Mouse (Mus musculus) hindbrain, embryonic 16.5 days (tissue): ENCODE data around the gene Adsl. TPM values are rescaled to one million over a fixed set of nuclear protein-coding genes. Genes with fewer than 3 reads are reported as not detected.
A peak's percentile ranks its signal among the peaks of the same experiment; 100 is the strongest.

Source experiments
- ATAC-seq: fragments of 200-750 bp; cut with Nextera tagmentation; 2 replicates; pipeline ENCODE4 v1.8.0; 2017; ENCODE audit warnings: moderate TSS enrichment, moderate library complexity
- H3K27ac ChIP-seq: fragments of 300-500 bp; sonication (generic); 2 replicates; pipeline ENCODE4 v1.5.1; 2014; ENCODE audit warnings: low read depth, mild to moderate bottlenecking, control low read depth, low read length, moderate library complexity
- H3K27me3 ChIP-seq: fragments of 300-500 bp; sonication (generic); replicated peaks from 2 replicates; pipeline ENCODE4 v1.6.1; 2014; ENCODE audit warnings: low read length; ENCODE audit not compliant: control insufficient read depth, insufficient read depth
- H3K36me3 ChIP-seq: fragments of 300-500 bp; sonication (generic); 2 replicates; pipeline ENCODE4 v1.6.1; 2014; ENCODE audit warnings: mild to moderate bottlenecking, low read length, moderate library complexity, mixed read lengths; ENCODE audit not compliant: control insufficient read depth, insufficient read depth
- H3K4me1 ChIP-seq: fragments of 300-500 bp; sonication (generic); 2 replicates; pipeline ENCODE4 v1.6.1; 2014; ENCODE audit warnings: low read depth, low read length; ENCODE audit not compliant: control insufficient read depth, insufficient read depth
- H3K4me2 ChIP-seq: fragments of 300-500 bp; sonication (generic); 2 replicates; pipeline ENCODE4 v1.6.1; 2014; ENCODE audit warnings: mild to moderate bottlenecking, low read length, control low read depth, moderate library complexity
- H3K4me3 ChIP-seq: fragments of 300-500 bp; sonication (generic); 2 replicates; pipeline ENCODE4 v1.5.1; 2014; ENCODE audit warnings: mild to moderate bottlenecking, low read length, control low read depth, moderate library complexity
- H3K9ac ChIP-seq: fragments of 300-500 bp; sonication (generic); 2 replicates; pipeline ENCODE4 v1.6.1; 2014; ENCODE audit warnings: low read depth, mild to moderate bottlenecking, control low read depth, low read length, moderate library complexity
- H3K9me3 ChIP-seq: fragments of 300-500 bp; sonication (generic); 2 replicates; pipeline ENCODE4 v1.6.1; 2014; ENCODE audit warnings: mild to moderate bottlenecking, low read length, moderate library complexity; ENCODE audit not compliant: control insufficient read depth
- WGBS: fragments of 180-500 bp; shearing (Covaris S2); extraction: QIAGEN DNeasy Blood & Tissue Kit; methylation state at CpG from one replicate; pipeline ENCODE4 v1.1.7; 2014; 5-methylcytosine and 5-hydroxymethylcytosine counted together
- microRNA-seq: library from miRNA; unstranded; fragments of <30 nt; microRNA quantifications from one replicate; pipeline ENCODE4, GENCODE M21; 2017
- polyA plus RNA-seq: library from polyadenylated mRNA; unstranded; fragments of >200 nt; fragmentation: Nextera tagmentation; extraction: Ambion mirVana; gene quantifications from 2 replicates; pipeline ENCODE4 v1.2.1, GENCODE M21; 2015

Gene Adsl
- polyA plus RNA-seq, 1 experiment from 2014 or later: 116 TPM

DNA sequence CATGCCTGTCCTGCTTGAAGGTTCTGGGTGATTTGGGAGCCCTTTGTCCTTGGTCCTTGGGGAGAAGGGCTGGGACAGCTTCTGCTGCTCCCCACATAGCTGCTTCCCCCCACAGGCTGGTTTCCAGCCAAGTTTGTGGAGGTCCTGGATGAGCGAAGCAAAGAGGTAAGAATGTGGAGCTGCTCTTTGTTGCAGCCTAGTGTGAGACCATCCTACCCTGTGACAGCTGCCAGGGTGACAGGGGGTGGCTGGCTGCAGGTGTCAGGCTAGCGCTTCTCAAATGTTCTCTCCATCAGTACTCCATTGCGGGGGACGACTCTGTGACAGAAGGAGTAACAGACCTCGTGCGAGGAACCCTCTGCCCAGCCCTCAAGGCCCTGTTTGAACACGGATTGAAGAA, 61.8 kb downstream of the Adsl start:
- Histone ChIP-seq H3K36me3 (peaks cover 42% of the 10 kb centered on the region), H3K9me3 (no peaks in the 10 kb centered on the region), H3K4me3 (no peak overlapping the region), H3K27ac (no peak overlapping the region), H3K27me3 (no peaks in the 10 kb centered on the region), H3K9ac (no peak overlapping the region), H3K4me1 (no peaks in the 10 kb centered on the region), H3K4me2 (no peak overlapping the region)
- WGBS: 69% methylated on average over 7 of the region's 7 CpGs
- no peak for ATAC-seq

DNA sequence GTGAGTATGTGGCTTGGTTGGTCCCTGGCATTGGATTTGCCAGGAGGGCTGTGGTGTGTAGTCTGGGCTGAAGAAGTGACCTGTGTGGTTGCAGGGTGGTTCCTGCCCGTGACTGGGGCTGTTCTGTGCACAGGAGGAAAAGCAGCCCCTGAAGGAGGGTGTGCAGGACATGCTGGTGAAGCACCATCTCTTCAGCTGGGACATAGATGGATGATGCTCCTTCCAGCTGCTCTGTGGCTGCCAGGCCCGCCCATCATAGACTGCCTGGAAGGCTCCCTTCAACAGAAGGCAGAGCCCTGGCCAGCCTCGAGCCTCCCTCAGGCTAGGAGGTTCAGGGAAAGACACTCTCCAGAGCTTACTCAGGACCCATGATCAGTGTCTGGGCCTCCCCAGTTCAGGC, 63.2 kb downstream of the Adsl start:
- no peak overlapping the region for H3K4me2 ChIP-seq
- H3K36me3 ChIP-seq: peaks cover 44% of the 10 kb centered on the region
- 83% methylated on average over 3 of the region's 3 CpGs for WGBS
- H3K4me3 ChIP-seq: no peak overlapping the region
- H3K9me3 ChIP-seq: no peaks in the 10 kb centered on the region
- H3K9ac ChIP-seq: no peak overlapping the region
- H3K27me3 ChIP-seq: no peaks in the 10 kb centered on the region
- no peak for ATAC-seq
- no peaks in the 10 kb centered on the region for H3K4me1 ChIP-seq
- no peak overlapping the region for H3K27ac ChIP-seq

- H3K27me3 ChIP-seq: no peaks in the 10 kb centered on the region
- H3K27ac ChIP-seq: no peak overlapping the region
- no peak for ATAC-seq
- H3K4me1 ChIP-seq: no peaks in the 10 kb centered on the region
- H3K9ac ChIP-seq: no peak overlapping the region
- 92% methylated on average over 4 of the region's 4 CpGs for WGBS
- H3K36me3 ChIP-seq: peaks cover 46% of the 10 kb centered on the region
- no peak overlapping the region for H3K4me2 ChIP-seq
- no peak overlapping the region for H3K4me3 ChIP-seq
- H3K9me3 ChIP-seq: no peaks in the 10 kb centered on the region
Measured at GRCm38 (mm10) chr15:81012359-81012758, 64.1 kb downstream of the Adsl start.

DNA sequence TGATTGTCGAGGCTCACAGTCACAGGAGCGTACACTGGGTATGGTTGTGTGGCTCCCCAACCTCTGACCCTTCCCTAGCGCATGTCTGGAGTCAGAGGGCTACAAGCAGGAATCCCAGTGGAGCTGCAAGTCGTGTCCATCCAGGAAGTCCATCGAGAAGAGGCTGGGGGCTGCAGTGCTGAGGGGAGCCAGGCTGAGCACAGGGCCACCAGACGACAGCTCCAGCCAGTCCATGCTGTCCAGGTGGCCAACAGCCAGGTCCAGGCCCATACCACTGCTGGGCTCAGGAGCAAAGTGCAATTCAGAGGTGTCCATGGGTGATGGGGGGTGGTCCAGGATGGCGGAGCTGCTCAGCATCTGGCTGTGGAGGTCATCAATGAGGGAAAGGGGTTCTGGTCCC, 64.9 kb downstream of the Adsl start:
- no peak overlapping the region for H3K27ac ChIP-seq
- WGBS: 94% methylated on average over 7 of the region's 7 CpGs
- no peaks in the 10 kb centered on the region for H3K9me3 ChIP-seq
- no peak overlapping the region for H3K4me3 ChIP-seq
- H3K4me2 ChIP-seq: no peak overlapping the region
- no peak overlapping the region for H3K9ac ChIP-seq
- H3K36me3 ChIP-seq: peaks cover 49% of the 10 kb centered on the region
- no peaks in the 10 kb centered on the region for H3K4me1 ChIP-seq
- H3K27me3 ChIP-seq: no peaks in the 10 kb centered on the region
- no peak for ATAC-seq

DNA sequence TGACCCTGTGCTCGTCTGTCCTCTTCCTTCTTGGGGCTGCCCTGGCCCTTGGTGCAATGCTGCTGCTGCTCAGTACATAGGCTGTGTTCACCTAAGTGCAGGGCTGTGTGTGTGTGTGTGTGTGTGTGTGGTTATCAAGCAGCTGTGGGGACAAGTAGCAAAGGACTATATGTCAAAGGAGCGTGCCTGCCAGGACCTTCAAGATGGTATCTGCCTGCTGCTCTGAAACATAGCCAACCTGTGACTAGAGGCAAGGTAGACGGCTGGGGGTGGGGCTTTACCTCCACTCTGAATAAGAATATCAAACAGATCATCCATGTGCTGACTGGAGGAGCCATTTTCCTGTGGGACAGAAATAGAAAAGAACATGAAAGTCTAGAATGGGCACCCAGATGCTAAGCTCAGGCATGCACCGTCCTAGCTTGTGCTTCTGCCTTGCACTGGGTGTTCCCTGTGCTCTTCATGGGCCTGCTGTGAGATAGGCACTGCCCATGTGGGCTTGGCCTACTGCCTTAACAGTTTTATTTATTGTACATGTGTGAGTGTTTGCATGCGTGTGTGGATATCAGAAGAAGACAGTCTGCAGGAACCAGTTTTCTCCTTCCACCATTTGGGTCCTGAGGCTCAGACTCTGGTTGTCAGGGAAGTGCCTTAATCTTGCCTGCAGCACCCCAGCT, 66.9 kb downstream of the Adsl start:
- Histone ChIP-seq H3K36me3 (peaks cover 43% of the 10 kb centered on the region), H3K27me3 (no peaks in the 10 kb centered on the region)
- 93% methylated on average over 5 of the region's 5 CpGs for WGBS

GRCm38 (mm10) chr15:81016488-81016887, 68.2 kb downstream of the Adsl start:
- Histone ChIP-seq H3K4me1 (no peaks in the 10 kb centered on the region), H3K4me2 (no peak overlapping the region), H3K36me3 (peaks cover 43% of the 10 kb centered on the region), H3K9me3 (no peaks in the 10 kb centered on the region), H3K27ac (no peak overlapping the region), H3K27me3 (no peaks in the 10 kb centered on the region), H3K4me3 (no peak overlapping the region), H3K9ac (no peak overlapping the region)
- 93% methylated on average over 10 of the region's 10 CpGs for WGBS
- no peak for ATAC-seq

More for the DNA sequence above, 66.9 kb downstream of the Adsl start:
- Histone ChIP-seq H3K9me3 (no peaks in the 10 kb centered on the region), H3K9ac (no peak overlapping the region), H3K27ac (no peak overlapping the region), H3K4me2 (no peak overlapping the region), H3K4me1 (no peaks in the 10 kb centered on the region), H3K4me3 (no peak overlapping the region)
- no peak for ATAC-seq

DNA sequence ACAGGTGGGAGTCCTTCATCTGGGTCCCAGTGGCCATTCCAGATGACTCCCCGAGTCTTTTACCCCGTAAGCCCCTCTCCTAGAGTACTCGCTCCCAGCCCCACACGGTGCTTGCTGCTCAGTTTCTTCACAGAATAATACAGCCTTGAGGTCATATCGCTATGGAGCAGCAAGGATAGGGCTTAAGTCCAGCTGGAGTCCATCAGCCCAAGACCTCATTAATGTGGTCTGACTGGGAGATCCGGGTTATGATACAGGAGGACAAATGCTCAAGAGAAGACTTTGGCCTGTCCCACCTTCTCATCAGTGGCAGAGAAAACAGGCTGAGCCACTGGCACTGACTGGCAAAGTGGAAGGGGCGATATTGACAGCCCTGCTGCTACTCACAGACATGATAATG, 69.0 kb downstream of the Adsl start:
- no peak overlapping the region for H3K4me2 ChIP-seq
- H3K9ac ChIP-seq: no peak overlapping the region
- no peak overlapping the region for H3K27ac ChIP-seq
- no peaks in the 10 kb centered on the region for H3K9me3 ChIP-seq
- no peak overlapping the region for H3K4me3 ChIP-seq
- no peaks in the 10 kb centered on the region for H3K4me1 ChIP-seq
- no peaks in the 10 kb centered on the region for H3K27me3 ChIP-seq
- H3K36me3 ChIP-seq: peaks cover 39% of the 10 kb centered on the region
- 89% methylated on average over 7 of the region's 7 CpGs for WGBS
- no peak for ATAC-seq

Small RNA genes within 50 kb of the gene (microRNA-seq; reads per million reads assigned to microRNA genes)
- gene Mir5113: 10.6 reads per million, percentile 27 among the genes with 10 or more reads in this experiment

Other genes with a start within 250 kb of the Adsl start
- gene Tnrc6b, start 237.2 kb upstream of the Adsl start, polyA plus RNA-seq: 26.8 and 32.9 TPM in 2 replicates
- gene Sgsm3, start 29.3 kb downstream of the Adsl start, polyA plus RNA-seq: 81.8 and 85.1 TPM in 2 replicates
- 24.1 and 28.2 TPM in 2 replicates for gene Mrtfa, start 242.3 kb downstream of the Adsl start, polyA plus RNA-seq